Mouse (Mus musculus) intestine, embryonic 14.5 days (tissue): ENCODE data around the gene Rgs14. TPM values are rescaled to one million over a fixed set of nuclear protein-coding genes. Genes with fewer than 3 reads are reported as not detected.

Source experiments
- ATAC-seq: fragments of 200-750 bp; cut with Nextera tagmentation; replicated peaks from 2 replicates; pipeline ENCODE4 v1.8.0; 2017; ENCODE audit warnings: low read depth, moderate number of reproducible peaks, moderate TSS enrichment, moderate library complexity; ENCODE audit not compliant: low FRiP score, low TSS enrichment
- DNase-seq: peaks from one replicate; pipeline ENCODE4 v3.0.0-alpha.2; 2018; ENCODE audit warnings: low spot score
- H3K27ac ChIP-seq: fragments of 300-500 bp; sonication (generic); 2 replicates; pipeline ENCODE4 v1.5.1; 2014; ENCODE audit warnings: low read depth, mild to moderate bottlenecking, control low read depth
- H3K27me3 ChIP-seq: fragments of 300-500 bp; sonication (generic); replicated peaks from 2 replicates; pipeline ENCODE4 v1.6.1; 2014; ENCODE audit warnings: low read length, control low read depth; ENCODE audit not compliant: control insufficient read depth, insufficient read depth
- H3K36me3 ChIP-seq: fragments of 300-500 bp; sonication (generic); 2 replicates; pipeline ENCODE4 v1.6.1; 2014; ENCODE audit warnings: low read length, control low read depth; ENCODE audit not compliant: control insufficient read depth, insufficient read depth
- H3K4me1 ChIP-seq: fragments of 300-500 bp; sonication (generic); replicated peaks from 2 replicates; pipeline ENCODE4 v1.6.1; 2014; ENCODE audit warnings: low read length, control low read depth, mixed read lengths; ENCODE audit not compliant: control insufficient read depth, insufficient read depth
- H3K4me2 ChIP-seq: fragments of 300-500 bp; sonication (generic); 2 replicates; pipeline ENCODE4 v1.6.1; 2014; ENCODE audit warnings: low read length
- H3K4me3 ChIP-seq: fragments of 300-500 bp; sonication (generic); 2 replicates; pipeline ENCODE4 v1.5.1; 2014; ENCODE audit warnings: low read depth, low read length, control low read depth, mixed read lengths
- H3K9ac ChIP-seq: fragments of 300-500 bp; sonication (generic); 2 replicates; pipeline ENCODE4 v1.6.1; 2014; ENCODE audit warnings: mild to moderate bottlenecking, low read length
- H3K9me3 ChIP-seq: fragments of 300-500 bp; sonication (generic); 2 replicates; pipeline ENCODE4 v1.6.1; 2016; ENCODE audit warnings: low read length, control low read depth; ENCODE audit not compliant: control insufficient read depth
- WGBS: fragments of 180-500 bp; shearing (Covaris S2); extraction: QIAGEN DNeasy Blood & Tissue Kit; methylation state at CpG from one replicate; pipeline ENCODE4 v1.1.7; 2014; 5-methylcytosine and 5-hydroxymethylcytosine counted together
- polyA plus RNA-seq: library from polyadenylated mRNA; unstranded; fragments of >200 nt; fragmentation: Nextera tagmentation; extraction: Ambion mirVana; gene quantifications from 2 replicates; pipeline ENCODE4 v1.2.1, GENCODE M21; 2014

The Rgs14 gene
- polyA plus RNA-seq, 1 experiment from 2014 or later: 1.0 TPM

- WGBS: 75% methylated on average over 7 of the region's 7 CpGs
Measured at GRCm38 (mm10) chr13:55368401-55368800, 1.1 kb upstream of the Rgs14 start.

GRCm38 (mm10) chr13:55370234-55370633 lies 702 bp downstream of the Rgs14 start:
- no peak overlapping the region for H3K4me2 ChIP-seq
- H3K9me3 ChIP-seq: no peaks in the 10 kb centered on the region
- no peak for ATAC-seq
- H3K9ac ChIP-seq: no peak overlapping the region
- H3K27ac ChIP-seq: no peak overlapping the region
- H3K36me3 ChIP-seq: no peaks in the 10 kb centered on the region
- 0 out of 2 replicates have a peak, but pooled peaks cover 4% of the 10 kb centered on the region for H3K27me3 ChIP-seq
- 53% methylated on average over 3 of the region's 3 CpGs for WGBS
- no peak overlapping the region for H3K4me3 ChIP-seq
- no peak for DNase-seq
- H3K4me1 ChIP-seq: no peaks in the 10 kb centered on the region

More at GRCm38 (mm10) chr13:55368401-55368800, 1.1 kb upstream of the Rgs14 start:
- no peak for ATAC-seq
- Histone ChIP-seq H3K36me3 (no peaks in the 10 kb centered on the region), H3K27ac (no peak overlapping the region), H3K9me3 (no peaks in the 10 kb centered on the region), H3K9ac (no peak overlapping the region), H3K4me3 (no peak overlapping the region), H3K4me1 (no peaks in the 10 kb centered on the region), H3K27me3 (0 out of 2 replicates have a peak, but pooled peaks cover 4% of the 10 kb centered on the region), H3K4me2 (no peak overlapping the region)
- no peak for DNase-seq

- 65% methylated on average over 8 of the region's 8 CpGs for WGBS
- H3K9me3 ChIP-seq: no peaks in the 10 kb centered on the region
- no peaks in the 10 kb centered on the region for H3K4me1 ChIP-seq
- no peaks in the 10 kb centered on the region for H3K36me3 ChIP-seq
- DNase-seq (no peak), ATAC-seq (no peak)
- no peak overlapping the region for H3K27ac ChIP-seq
- no peak overlapping the region for H3K9ac ChIP-seq
- no peak overlapping the region for H3K4me2 ChIP-seq
- H3K4me3 ChIP-seq: no peak overlapping the region
- H3K27me3 ChIP-seq: 0 out of 2 replicates have a peak, but pooled peaks cover 4% of the 10 kb centered on the region
Measured at GRCm38 (mm10) chr13:55371007-55371681, 1.6 kb downstream of the Rgs14 start.

- H3K27ac ChIP-seq: no peak overlapping the region
- ATAC-seq: no peak
- DNase-seq: no peak
- H3K36me3 ChIP-seq: no peaks in the 10 kb centered on the region
- 0 out of 2 replicates have a peak, but pooled peaks cover 4% of the 10 kb centered on the region for H3K27me3 ChIP-seq
- no peak overlapping the region for H3K4me2 ChIP-seq
- WGBS: 53% methylated on average over 5 of the region's 5 CpGs
- H3K4me3 ChIP-seq: no peak overlapping the region
- H3K9me3 ChIP-seq: no peaks in the 10 kb centered on the region
- no peak overlapping the region for H3K9ac ChIP-seq
- no peaks in the 10 kb centered on the region for H3K4me1 ChIP-seq
Measured at GRCm38 (mm10) chr13:55371740-55372139, 2.2 kb downstream of the Rgs14 start.

GRCm38 (mm10) chr13:55374206-55374924 lies 4.8 kb downstream of the Rgs14 start:
- H3K4me1 ChIP-seq: no peaks in the 10 kb centered on the region
- H3K9ac ChIP-seq: no peak overlapping the region
- H3K36me3 ChIP-seq: no peaks in the 10 kb centered on the region
- no peak overlapping the region for H3K27ac ChIP-seq
- DNase-seq (no peak), ATAC-seq (0 out of 2 replicates have a peak, but pooled peaks have one; percentile 24)
- H3K27me3 ChIP-seq: peaks cover 22% of the 10 kb centered on the region
- no peak overlapping the region for H3K4me2 ChIP-seq
- no peaks in the 10 kb centered on the region for H3K9me3 ChIP-seq
- WGBS: 49% methylated on average over 6 of the region's 6 CpGs
- no peak overlapping the region for H3K4me3 ChIP-seq

- H3K4me1 ChIP-seq: no peaks in the 10 kb centered on the region
- H3K9ac ChIP-seq: no peak overlapping the region
- DNase-seq: no peak
- no peak overlapping the region for H3K27ac ChIP-seq
- no peaks in the 10 kb centered on the region for H3K9me3 ChIP-seq
- H3K4me3 ChIP-seq: no peak overlapping the region
- no peak for ATAC-seq
- H3K4me2 ChIP-seq: no peak overlapping the region
- WGBS: 65% methylated on average over 2 of the region's 2 CpGs
- H3K36me3 ChIP-seq: no peaks in the 10 kb centered on the region
- peaks cover 37% of the 10 kb centered on the region for H3K27me3 ChIP-seq
Measured at GRCm38 (mm10) chr13:55375877-55376276, 6.3 kb downstream of the Rgs14 start.

- no peak for DNase-seq
- Histone ChIP-seq H3K27me3 (peaks cover 41% of the 10 kb centered on the region), H3K4me2 (no peak overlapping the region), H3K9ac (no peak overlapping the region), H3K36me3 (no peaks in the 10 kb centered on the region), H3K9me3 (no peaks in the 10 kb centered on the region), H3K4me3 (no peak overlapping the region), H3K4me1 (no peaks in the 10 kb centered on the region), H3K27ac (no peak overlapping the region)
- WGBS: 8% methylated on average over 32 of the region's 32 CpGs
- peak; percentile 44; the same call in 1 of the 2 replicates for ATAC-seq
Measured at GRCm38 (mm10) chr13:55378907-55379580, 9.5 kb downstream of the Rgs14 start.

GRCm38 (mm10) chr13:55381790-55382189 lies 12.3 kb downstream of the Rgs14 start:
- Histone ChIP-seq H3K4me1 (no peaks in the 10 kb centered on the region), H3K9me3 (no peaks in the 10 kb centered on the region), H3K4me3 (no peak overlapping the region), H3K27me3 (peaks cover 41% of the 10 kb centered on the region), H3K27ac (no peak overlapping the region), H3K36me3 (no peaks in the 10 kb centered on the region), H3K4me2 (no peak overlapping the region), H3K9ac (no peak overlapping the region)
- DNase-seq: no peak
- no peak for ATAC-seq
- 78% methylated on average over 4 of the region's 4 CpGs for WGBS
